Mouse (Mus musculus): ENCODE data around the gene Fam104a. TPM values are rescaled to one million over a fixed set of nuclear protein-coding genes. Genes with fewer than 3 reads are reported as not detected.
A peak's percentile ranks its signal among the peaks of the same experiment; 100 is the strongest.

Gene Fam104a
- total and polyA plus RNA-seq, 3 experiments, result 14.6 to 57.0 (median 35.3) TPM

GRCm38 (mm10) chr11:113627785-113628184, 56.2 kb downstream of the Fam104a start:
- peaks cover 0 to 3% of the 10 kb centered on the region in 2 experiments; a peak in 1 of 4 replicates for H3K4me1 ChIP-seq (ENCODE audit: control insufficient read depth in 1 of 2, insufficient read depth in 2 of 2)
- H3K27ac ChIP-seq (ENCODE audit: insufficient read depth, low read depth), result no peak overlapping the region
- no peak for TF ChIP-seq CHD2 (IDR thresholded peaks at IDR 0.05; ENCODE audit: low read length)
- peak; percentile 29 for TF ChIP-seq RAD21 (IDR thresholded peaks at IDR 0.05; ENCODE audit: low read depth, low read length)
- TF ChIP-seq SMC3 (IDR thresholded peaks at IDR 0.05; ENCODE audit: low read depth, low read length), result peak; percentile 51
- TF ChIP-seq CTCF (conservative IDR thresholded peaks at IDR 0.05 in 1 of 2, IDR thresholded peaks at IDR 0.05 in 1 of 2; ENCODE audit: low read depth in 2 of 2, low read length in 2 of 2), result peak; percentile 40 to 65; a peak in 3 of 4 replicates
- H3K79me2 ChIP-seq (replicated peaks; ENCODE audit: control insufficient read depth, extremely low read depth, insufficient read depth, poor library complexity, severe bottlenecking), result no peaks in the 10 kb centered on the region
- H3K4me3 ChIP-seq (replicated peaks in 1 of 3; ENCODE audit: low read depth in 2 of 3, low read length in 2 of 3, poor library complexity in 1 of 3), result no peak overlapping the region
- dilution Hi-C loops (cut with MboI; ENCODE audit: extremely low pct_ligation_motif_present, extremely low pct_unique_long_range_greater_than_20kb, low sequenced_read_pairs), result no loop called here
- no peaks in the 10 kb centered on the region for H3K36me3 ChIP-seq (replicated peaks in 1 of 2; ENCODE audit: control insufficient read depth in 1 of 2, insufficient read depth in 1 of 2, low read length in 1 of 2)
- H3K4me2 ChIP-seq (ENCODE audit: insufficient read depth, low read depth, poor library complexity, severe bottlenecking), result no peak overlapping the region
- in situ Hi-C loops (cut with MboI; ENCODE audit: low pct_ligation_motif_present, low pct_unique_long_range_greater_than_20kb, low sequenced_read_pairs), result loop anchor here (5.0 kb wide), 1 partner anchor 330 kb away; no protein-coding TSS in a partner anchor
- H3K9me3 ChIP-seq (replicated peaks; ENCODE audit: low read length), result no peaks in the 10 kb centered on the region
- peak; percentile 34 for DNase-seq (ENCODE audit: extremely low read depth)
- peaks cover 12% of the 10 kb centered on the region for H3K27me3 ChIP-seq (replicated peaks)
- no peak overlapping the region for H3K9ac ChIP-seq (ENCODE audit: insufficient read depth, low read depth)

GRCm38 (mm10) chr11:113625437-113625836, 58.5 kb downstream of the Fam104a start:
- Histone ChIP-seq H3K9me3 (replicated peaks; ENCODE audit: low read length) (no peaks in the 10 kb centered on the region), H3K4me3 (replicated peaks in 1 of 3; ENCODE audit: low read depth in 2 of 3, low read length in 2 of 3, poor library complexity in 1 of 3) (no peak overlapping the region), H3K36me3 (replicated peaks in 1 of 2; ENCODE audit: control insufficient read depth in 1 of 2, insufficient read depth in 1 of 2, low read length in 1 of 2) (no peaks in the 10 kb centered on the region), H3K27ac (ENCODE audit: insufficient read depth, low read depth) (no peak overlapping the region), H3K4me2 (ENCODE audit: insufficient read depth, low read depth, poor library complexity, severe bottlenecking) (no peak overlapping the region), H3K27me3 (replicated peaks) (peaks cover 8% of the 10 kb centered on the region), H3K9ac (ENCODE audit: insufficient read depth, low read depth) (no peak overlapping the region), H3K79me2 (replicated peaks; ENCODE audit: control insufficient read depth, extremely low read depth, insufficient read depth, poor library complexity, severe bottlenecking) (no peaks in the 10 kb centered on the region), H3K4me1 (ENCODE audit: control insufficient read depth in 1 of 2, insufficient read depth in 2 of 2) (0 out of 4 replicates have a peak, but pooled peaks cover 0 to 3% of the 10 kb centered on the region in 2 experiments)
- dilution Hi-C loops (cut with MboI; ENCODE audit: extremely low pct_ligation_motif_present, extremely low pct_unique_long_range_greater_than_20kb, low sequenced_read_pairs) (no loop called here), in situ Hi-C loops (cut with MboI; ENCODE audit: low pct_ligation_motif_present, low pct_unique_long_range_greater_than_20kb, low sequenced_read_pairs) (loop anchor here (5.0 kb wide), 1 partner anchor 328 kb away; no protein-coding TSS in a partner anchor)
- no peak for DNase-seq (ENCODE audit: extremely low read depth)
- TF ChIP-seq JUN (IDR thresholded peaks at IDR 0.05; ENCODE audit: insufficient read depth, low read depth, low read length), result no peak
- TF ChIP-seq CHD1 (IDR thresholded peaks at IDR 0.05; ENCODE audit: low read depth, low read length), result no peak
- no peak for TF ChIP-seq JUND (conservative IDR thresholded peaks at IDR 0.05; ENCODE audit: low read depth, low read length)
- no peak for TF ChIP-seq BHLHE40 (IDR thresholded peaks at IDR 0.05; ENCODE audit: low read depth, low read length)
- TF ChIP-seq TBP (conservative IDR thresholded peaks at IDR 0.05; ENCODE audit: low read depth, low read length), result no peak
- no peak for TF ChIP-seq MAX (IDR thresholded peaks at IDR 0.05; ENCODE audit: low read length)
- TF ChIP-seq MXI1 (IDR thresholded peaks at IDR 0.05; ENCODE audit: low read depth, low read length), result no peak
- TF ChIP-seq CTCF (conservative IDR thresholded peaks at IDR 0.05 in 1 of 2, IDR thresholded peaks at IDR 0.05 in 1 of 2; ENCODE audit: low read depth in 2 of 2, low read length in 2 of 2), result no peak
- TF ChIP-seq TCF12 (IDR thresholded peaks at IDR 0.05; ENCODE audit: low read depth, low read length), result no peak
- TF ChIP-seq EP300 (IDR thresholded peaks at IDR 0.05; ENCODE audit: low read length), result no peak
- TF ChIP-seq HCFC1 (IDR thresholded peaks at IDR 0.05; ENCODE audit: low read depth, low read length), result no peak
- no peak for TF ChIP-seq ELF1 (IDR thresholded peaks at IDR 0.05; ENCODE audit: low read depth, low read length)
- TF ChIP-seq ZKSCAN1 (IDR thresholded peaks at IDR 0.05; ENCODE audit: borderline replicate concordance, low read depth, low read length), result no peak
- no peak for TF ChIP-seq E2F4 (IDR thresholded peaks at IDR 0.05; ENCODE audit: insufficient replicate concordance, low read depth, low read length)
